Mouse (Mus musculus): ENCODE measurements at regions not wholly inside any gene's neighbourhood (a gene's known extent, or its start where the extent isn't known, plus 50 kb on each side); places are given as distances from the start of the nearest gene placed in this dataset.

DNA sequence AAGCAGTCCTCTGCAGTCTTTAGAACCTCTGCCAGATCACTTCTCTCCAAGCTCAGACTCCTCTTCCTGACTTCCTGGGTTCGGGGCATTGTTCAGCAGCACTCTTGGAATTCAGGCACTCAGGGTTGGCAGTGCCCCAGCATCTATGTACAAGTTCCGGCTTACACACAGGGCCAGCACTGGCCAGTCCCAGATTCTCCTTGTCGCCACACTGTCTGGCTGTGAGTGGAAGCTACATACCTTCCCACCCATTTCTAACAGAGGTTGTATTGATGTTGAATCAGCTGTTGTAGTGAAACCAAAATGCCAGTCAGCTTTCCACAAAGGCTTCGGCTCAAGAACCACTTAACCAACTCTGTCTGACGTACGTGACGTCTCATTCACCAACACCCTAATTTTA is 190.7 kb upstream of the F930015N05Rik start:
- no peak for TF ChIP-seq GATA1 (IDR thresholded peaks at IDR 0.05; ENCODE audit: low read length)

DNA sequence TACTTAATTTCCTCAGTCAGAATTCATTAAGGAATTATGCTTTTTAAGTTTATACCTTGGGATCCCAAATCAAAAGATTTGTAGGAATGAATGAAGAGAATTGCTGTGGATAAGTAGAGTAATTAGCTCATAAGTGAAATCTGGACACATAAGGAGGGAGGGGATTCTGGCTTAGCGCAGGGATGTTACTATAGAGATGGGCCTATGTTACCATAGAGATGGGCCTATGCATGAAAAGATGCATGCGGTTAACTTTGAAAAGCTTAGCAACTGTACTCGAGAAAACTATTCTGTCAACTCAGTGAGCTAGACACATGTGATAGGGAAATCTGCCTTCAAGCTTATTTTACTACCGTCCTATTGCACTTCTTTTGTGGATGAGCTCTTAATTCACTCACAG is 204.5 kb upstream of the F930015N05Rik start:
- TF ChIP-seq GATA1 (IDR thresholded peaks at IDR 0.05; ENCODE audit: low read length) = no peak

GRCm38 (mm10) chr11:64643171-64643570 is 206.7 kb upstream of the F930015N05Rik start:
- no peak for TF ChIP-seq GATA1 (IDR thresholded peaks at IDR 0.05; ENCODE audit: low read length)

- no peak for TF ChIP-seq GATA1 (IDR thresholded peaks at IDR 0.05; ENCODE audit: low read length)
Observed at GRCm38 (mm10) chr11:64647938-64648337, 211.5 kb upstream of the F930015N05Rik start.

DNA sequence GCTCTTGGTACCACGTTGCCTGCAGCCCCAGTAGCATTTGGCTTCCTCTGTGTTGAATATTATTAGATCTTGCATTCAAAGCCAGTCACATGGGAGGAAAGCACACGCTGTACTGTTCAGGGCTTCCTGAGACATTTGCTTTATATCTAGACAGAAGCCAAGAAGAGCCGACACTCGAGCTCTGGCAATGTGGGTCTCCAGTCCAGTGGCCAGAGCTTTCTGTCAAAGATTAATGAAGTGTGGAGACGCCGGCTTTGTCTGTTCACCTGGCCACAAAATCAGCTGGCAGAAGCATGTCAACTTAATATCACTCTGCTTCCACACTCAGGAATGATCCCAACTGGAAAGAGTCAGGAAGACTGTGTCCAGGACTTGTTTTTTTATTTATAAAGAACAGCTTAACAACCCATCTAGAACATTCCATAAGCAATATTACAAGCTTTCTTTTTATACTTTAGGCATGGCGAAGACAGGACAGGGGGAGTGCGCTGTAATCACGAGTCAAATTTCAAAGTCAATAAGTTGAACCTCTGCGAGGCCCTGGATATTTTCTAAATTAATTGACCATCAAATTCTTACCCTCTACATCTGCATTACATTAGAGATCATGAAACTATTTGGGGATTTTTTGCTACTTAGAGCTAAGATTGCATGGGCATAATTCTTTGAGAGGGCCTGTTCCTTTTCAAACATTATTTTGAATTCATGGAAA is 214.3 kb upstream of the F930015N05Rik start:
- no peak for TF ChIP-seq GATA1 (IDR thresholded peaks at IDR 0.05; ENCODE audit: low read length)

- TF ChIP-seq GATA1 (IDR thresholded peaks at IDR 0.05; ENCODE audit: low read length) = no peak
Observed at GRCm38 (mm10) chr11:64652811-64653210, 216.4 kb upstream of the F930015N05Rik start.

DNA sequence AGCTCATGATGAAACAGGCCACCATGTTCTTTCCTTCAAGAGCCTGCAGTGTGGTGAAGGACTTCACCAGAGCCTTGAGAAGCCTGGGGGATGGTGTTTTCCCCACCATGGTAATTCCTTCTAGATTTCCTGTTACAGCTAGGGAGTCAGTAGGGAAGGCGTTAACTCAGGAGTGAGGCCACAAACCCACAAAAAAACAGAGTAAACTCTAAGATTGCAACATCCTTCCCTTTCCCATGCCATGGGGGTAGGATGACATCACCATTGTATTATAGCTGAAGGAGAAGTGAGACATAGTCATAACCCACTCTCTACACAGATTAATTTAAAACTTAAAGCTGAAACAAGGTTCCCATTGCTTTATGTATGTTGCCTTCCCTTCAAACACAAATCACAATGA is 218.7 kb upstream of the F930015N05Rik start:
- TF ChIP-seq GATA1 (IDR thresholded peaks at IDR 0.05; ENCODE audit: low read length) = no peak

GRCm38 (mm10) chr11:64663166-64663565 is 226.7 kb upstream of the F930015N05Rik start:
- no peak for TF ChIP-seq GATA1 (IDR thresholded peaks at IDR 0.05; ENCODE audit: low read length)

- TF ChIP-seq GATA1 (IDR thresholded peaks at IDR 0.05; ENCODE audit: low read length) = no peak
Observed at GRCm38 (mm10) chr11:64667010-64667409, 230.6 kb upstream of the F930015N05Rik start.

DNA sequence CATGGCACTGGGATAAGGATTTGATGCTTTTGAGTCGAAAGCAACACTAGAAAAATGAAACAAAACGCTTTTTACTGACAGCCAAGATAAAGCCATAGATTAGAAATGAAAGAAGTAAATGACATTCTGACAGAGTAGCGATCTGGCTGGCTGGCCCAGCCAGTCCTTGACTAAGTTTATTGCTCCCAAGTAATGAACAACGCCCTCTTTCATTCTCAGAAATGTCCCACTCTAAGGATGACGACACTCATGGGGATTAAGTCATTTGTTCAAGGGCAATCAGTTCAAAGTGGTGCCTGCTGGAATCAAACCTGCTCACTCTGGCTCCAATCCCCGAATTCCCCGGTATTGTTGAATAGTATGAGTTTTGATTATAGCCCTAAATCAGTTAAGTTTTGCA is 231.1 kb upstream of the F930015N05Rik start:
- no peak for TF ChIP-seq GATA1 (IDR thresholded peaks at IDR 0.05; ENCODE audit: low read length)

DNA sequence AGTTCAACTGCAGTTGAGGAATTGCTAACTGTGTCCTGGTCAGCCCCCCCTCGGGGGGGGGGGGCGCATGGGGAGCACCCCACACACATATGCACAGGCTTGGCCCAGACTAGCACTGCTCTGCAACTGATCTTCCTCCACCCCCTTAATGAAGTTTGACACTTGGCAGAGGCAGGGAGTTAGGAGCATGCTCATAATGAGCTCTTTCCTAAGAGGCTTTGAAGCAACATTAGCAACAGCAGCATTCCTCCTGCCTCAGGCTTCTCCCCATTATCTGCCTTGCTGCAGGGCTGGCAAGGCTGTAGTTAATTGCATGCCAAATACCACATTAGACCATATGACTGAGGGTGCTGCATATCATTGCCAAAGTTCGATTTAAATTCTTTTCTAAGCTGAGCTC is 235.4 kb upstream of the F930015N05Rik start:
- no peak for TF ChIP-seq GATA1 (IDR thresholded peaks at IDR 0.05; ENCODE audit: low read length)

DNA sequence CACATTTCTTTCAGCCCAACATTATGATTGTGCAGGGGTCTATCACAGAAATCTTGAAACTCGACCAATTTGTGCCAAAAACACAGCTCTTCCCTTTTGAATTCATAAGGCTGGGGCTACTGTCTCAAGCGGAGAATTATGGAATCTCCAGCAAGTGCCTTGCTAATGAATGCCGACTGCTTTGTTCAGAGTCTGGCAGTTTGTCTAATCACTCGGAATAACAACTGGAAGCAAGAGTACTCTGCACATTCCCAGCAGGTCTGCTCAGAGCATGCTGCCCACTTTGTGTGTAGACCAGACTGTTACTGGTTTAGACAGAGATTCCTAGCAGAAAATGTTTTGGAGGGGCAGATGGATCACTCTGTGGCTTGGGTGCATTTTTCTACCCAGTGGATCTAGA is 237.1 kb upstream of the F930015N05Rik start:
- no peak for TF ChIP-seq GATA1 (IDR thresholded peaks at IDR 0.05; ENCODE audit: low read length)

DNA sequence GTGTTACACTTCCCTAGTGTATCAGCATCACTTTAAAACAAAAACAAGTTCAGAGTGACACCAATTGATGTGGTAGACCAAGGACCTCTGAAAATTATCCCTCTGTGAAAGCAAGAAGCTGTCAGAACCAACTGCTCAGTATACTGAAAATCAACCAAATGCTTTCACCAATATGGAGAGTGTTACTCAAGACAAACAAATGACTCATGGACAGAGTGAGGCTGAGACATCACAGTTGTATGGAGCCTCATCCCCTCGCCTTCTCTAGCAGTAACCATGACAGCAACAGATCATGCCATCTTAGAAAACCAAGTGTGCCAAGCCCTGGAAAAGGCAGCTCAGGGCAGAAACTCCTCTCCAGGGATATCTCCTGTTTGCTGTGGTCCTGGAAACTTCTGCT is 267.3 kb upstream of the F930015N05Rik start:
- no peak for TF ChIP-seq GATA1 (IDR thresholded peaks at IDR 0.05; ENCODE audit: low read length)

DNA sequence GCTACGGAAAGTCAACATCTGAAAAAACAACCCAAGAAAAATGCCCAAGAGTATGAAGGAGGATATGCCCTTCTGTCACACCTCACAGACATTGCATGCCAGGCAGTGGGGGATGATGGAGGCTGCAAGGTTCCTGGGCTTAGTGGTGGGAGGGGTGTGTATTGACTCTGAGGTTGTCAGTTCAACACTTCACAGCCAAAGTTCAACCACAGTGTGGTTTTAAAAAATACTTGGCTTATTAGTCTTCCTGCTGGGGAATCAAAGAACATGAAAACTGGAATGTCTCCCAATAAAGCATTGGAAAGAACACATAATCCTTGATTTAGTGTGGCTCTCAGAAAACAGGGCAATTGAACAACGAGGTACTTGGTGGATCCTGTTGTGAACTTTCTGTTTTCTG is 267.0 kb upstream of the Elac2 start:
- TF ChIP-seq GATA1 (IDR thresholded peaks at IDR 0.05; ENCODE audit: low read length) = no peak

DNA sequence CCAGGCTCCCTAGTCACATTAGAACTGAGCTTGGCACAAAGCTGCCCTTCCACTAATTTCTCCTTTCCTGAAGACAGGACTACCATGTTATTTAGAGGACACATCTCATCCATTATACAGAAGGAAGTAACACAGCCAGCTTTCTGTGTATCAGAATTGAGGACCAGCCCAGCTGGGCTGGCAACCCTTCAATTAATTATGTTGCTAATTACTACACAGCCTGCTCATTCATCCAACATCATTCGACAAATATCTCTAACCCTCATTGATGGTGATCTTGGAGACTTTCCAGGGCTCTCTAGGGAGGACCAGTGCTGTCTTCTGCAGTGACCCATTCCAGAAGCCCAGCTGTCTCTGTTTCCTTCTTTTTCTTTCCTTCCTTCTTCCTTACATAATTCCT is 263.7 kb upstream of the Elac2 start:
- no peak for TF ChIP-seq GATA1 (IDR thresholded peaks at IDR 0.05; ENCODE audit: low read length)

GRCm38 (mm10) chr11:64718316-64719085 is 260.3 kb upstream of the Elac2 start:
- no peak for TF ChIP-seq GATA1 (IDR thresholded peaks at IDR 0.05; ENCODE audit: low read length)

- no peak for TF ChIP-seq GATA1 (IDR thresholded peaks at IDR 0.05; ENCODE audit: low read length)
Observed at GRCm38 (mm10) chr11:64726249-64726648, 252.6 kb upstream of the Elac2 start.

All from G1E-ER4 (cell line).